Mouse (Mus musculus) embryonic facial prominence, embryonic 14.5 days (tissue): Measurements from ENCODE around the gene Pmp22. TPM values are rescaled to one million over a fixed set of nuclear protein-coding genes. Genes with fewer than 3 reads are reported as not detected.

Experiments
- ATAC-seq: fragments of 200-750 bp; cut with Nextera tagmentation; 2 replicates; pipeline ENCODE4 v1.8.0; 2017; ENCODE audit warnings: low read depth, moderate number of reproducible peaks, moderate TSS enrichment
- DNase-seq: peaks from one replicate; pipeline ENCODE4 v3.0.0-alpha.2; 2015; ENCODE audit warnings: low spot score
- H3K27ac ChIP-seq: fragments of 300-500 bp; sonication (generic); replicated peaks from 2 replicates; pipeline ENCODE4 v1.5.1; 2014; ENCODE audit warnings: low read depth, mild to moderate bottlenecking, low read length, moderate library complexity
- H3K27me3 ChIP-seq: fragments of 300-500 bp; sonication (generic); replicated peaks from 2 replicates; pipeline ENCODE4 v1.6.1; 2014; ENCODE audit warnings: low read length; ENCODE audit not compliant: control insufficient read depth, insufficient read depth
- H3K36me3 ChIP-seq: fragments of 300-500 bp; sonication (generic); 2 replicates; pipeline ENCODE4 v1.6.1; 2014; ENCODE audit warnings: low read length, mixed read lengths; ENCODE audit not compliant: control insufficient read depth, insufficient read depth
- H3K4me1 ChIP-seq: fragments of 300-500 bp; sonication (generic); 2 replicates; pipeline ENCODE4 v1.6.1; 2014; ENCODE audit warnings: antibody characterized with exemption, low read length; ENCODE audit not compliant: control insufficient read depth, insufficient read depth
- H3K4me2 ChIP-seq: fragments of 300-500 bp; sonication (generic); 2 replicates; pipeline ENCODE4 v1.6.1; 2014; ENCODE audit warnings: low read depth, mild to moderate bottlenecking, low read length, moderate library complexity, mixed read lengths
- H3K4me3 ChIP-seq: fragments of 300-500 bp; sonication (generic); 2 replicates; pipeline ENCODE4 v1.5.1; 2014; ENCODE audit warnings: low read depth, mild to moderate bottlenecking, low read length
- H3K9ac ChIP-seq: fragments of 300-500 bp; sonication (generic); 2 replicates; pipeline ENCODE4 v1.6.1; 2014; ENCODE audit warnings: low read depth, mild to moderate bottlenecking, low read length, moderate library complexity, mixed read lengths
- H3K9me3 ChIP-seq: fragments of 300-500 bp; sonication (generic); 2 replicates; pipeline ENCODE4 v1.6.1; 2016; ENCODE audit warnings: low read length; ENCODE audit not compliant: control insufficient read depth
- WGBS: fragments of 180-500 bp; shearing (Covaris S2); extraction: QIAGEN DNeasy Blood & Tissue Kit; methylation state at CpG from one replicate; pipeline ENCODE4 v1.1.7; 2014; 5-methylcytosine and 5-hydroxymethylcytosine counted together
- polyA plus RNA-seq: library from polyadenylated mRNA; unstranded; fragments of >200 nt; fragmentation: Nextera tagmentation; extraction: Ambion mirVana; gene quantifications from 2 replicates; pipeline ENCODE4 v1.2.1, GENCODE M21; 2014

Gene Pmp22
- polyA plus RNA-seq, 1 experiment from 2014 or later, result 297 TPM

- DNase-seq, result no peak
- H3K27ac ChIP-seq, result peak overlapping the region; percentile 46
- ATAC-seq, result no peak
Observed at GRCm38 (mm10) chr11:63136205-63136604, 7.4 kb downstream of the Pmp22 start.

GRCm38 (mm10) chr11:63136836-63137416 is 8.1 kb downstream of the Pmp22 start:
- no peak overlapping the region for H3K4me2 ChIP-seq
- no peaks in the 10 kb centered on the region; the same call in 1 of the 2 replicates for H3K27me3 ChIP-seq
- no peaks in the 10 kb centered on the region for H3K9me3 ChIP-seq
- peaks cover 63% of the 10 kb centered on the region for H3K36me3 ChIP-seq
- no peak for ATAC-seq
- H3K4me3 ChIP-seq, result no peak overlapping the region
- H3K9ac ChIP-seq, result no peak overlapping the region
- H3K27ac ChIP-seq, result no peak overlapping the region
- 68% methylated on average over 4 of the region's 4 CpGs for WGBS
- H3K4me1 ChIP-seq, result peaks cover 34% of the 10 kb centered on the region
- no peak for DNase-seq

More at GRCm38 (mm10) chr11:63136205-63136604, 7.4 kb downstream of the Pmp22 start:
- peaks cover 34% of the 10 kb centered on the region for H3K4me1 ChIP-seq
- H3K4me2 ChIP-seq, result peak overlapping the region; percentile 61
- peaks cover 56% of the 10 kb centered on the region for H3K36me3 ChIP-seq
- H3K9ac ChIP-seq, result 0 out of 2 replicates have a peak overlapping the region, but pooled peaks have one; percentile 20
- H3K4me3 ChIP-seq, result no peak overlapping the region
- 58% methylated on average over 6 of the region's 6 CpGs for WGBS
- H3K27me3 ChIP-seq, result peaks cover 7% of the 10 kb centered on the region; the same call in 1 of the 2 replicates
- no peaks in the 10 kb centered on the region for H3K9me3 ChIP-seq

GRCm38 (mm10) chr11:63138739-63139138 is 10.0 kb downstream of the Pmp22 start:
- H3K9me3 ChIP-seq, result no peaks in the 10 kb centered on the region
- peaks cover 78% of the 10 kb centered on the region for H3K36me3 ChIP-seq
- WGBS, result 24% methylated on average over 3 of the region's 3 CpGs

GRCm38 (mm10) chr11:63142311-63142710 is 13.5 kb downstream of the Pmp22 start:
- ATAC-seq (no peak), DNase-seq (no peak)
- no peak overlapping the region for H3K27ac ChIP-seq
- 86% methylated on average over 5 of the region's 5 CpGs for WGBS
- no peak overlapping the region for H3K4me2 ChIP-seq
- H3K36me3 ChIP-seq, result peaks cover 66% of the 10 kb centered on the region
- H3K4me3 ChIP-seq, result no peak overlapping the region
- H3K9ac ChIP-seq, result no peak overlapping the region
- H3K27me3 ChIP-seq, result no peaks in the 10 kb centered on the region
- peaks cover 7% of the 10 kb centered on the region; the same call in 1 of the 2 replicates for H3K4me1 ChIP-seq
- no peaks in the 10 kb centered on the region for H3K9me3 ChIP-seq

More at GRCm38 (mm10) chr11:63138739-63139138, 10.0 kb downstream of the Pmp22 start:
- Histone ChIP-seq H3K27me3 (no peaks in the 10 kb centered on the region), H3K4me1 (peaks cover 30% of the 10 kb centered on the region), H3K4me2 (no peak overlapping the region), H3K9ac (no peak overlapping the region), H3K4me3 (no peak overlapping the region), H3K27ac (no peak overlapping the region)
- DNase-seq (no peak), ATAC-seq (no peak)

GRCm38 (mm10) chr11:63142816-63143215 is 14.0 kb downstream of the Pmp22 start:
- H3K27ac ChIP-seq, result no peak overlapping the region
- peaks cover 64% of the 10 kb centered on the region for H3K36me3 ChIP-seq

GRCm38 (mm10) chr11:63143486-63143885 is 14.7 kb downstream of the Pmp22 start:
- Histone ChIP-seq H3K9me3 (no peaks in the 10 kb centered on the region), H3K27ac (no peak overlapping the region), H3K4me1 (peaks cover 3% of the 10 kb centered on the region; the same call in 1 of the 2 replicates), H3K4me3 (no peak overlapping the region), H3K27me3 (no peaks in the 10 kb centered on the region), H3K9ac (no peak overlapping the region), H3K36me3 (peaks cover 58% of the 10 kb centered on the region), H3K4me2 (no peak overlapping the region)
- DNase-seq, result no peak
- ATAC-seq, result no peak
- WGBS, result 69% methylated on average over 8 of the region's 8 CpGs

More at GRCm38 (mm10) chr11:63142816-63143215, 14.0 kb downstream of the Pmp22 start:
- Histone ChIP-seq H3K9ac (no peak overlapping the region), H3K9me3 (no peaks in the 10 kb centered on the region), H3K4me3 (no peak overlapping the region), H3K4me2 (no peak overlapping the region), H3K4me1 (peaks cover 7% of the 10 kb centered on the region; the same call in 1 of the 2 replicates), H3K27me3 (no peaks in the 10 kb centered on the region)
- WGBS, result 61% methylated on average over 4 of the region's 4 CpGs
- ATAC-seq (no peak), DNase-seq (no peak)

GRCm38 (mm10) chr11:63146601-63147000 is 17.8 kb downstream of the Pmp22 start:
- Histone ChIP-seq H3K27ac (no peak overlapping the region), H3K4me2 (no peak overlapping the region), H3K9me3 (no peaks in the 10 kb centered on the region), H3K4me1 (no peaks in the 10 kb centered on the region), H3K4me3 (no peak overlapping the region), H3K9ac (no peak overlapping the region), H3K27me3 (no peaks in the 10 kb centered on the region), H3K36me3 (peaks cover 46% of the 10 kb centered on the region; the same call in 1 of the 2 replicates)
- DNase-seq, result no peak
- no peak for ATAC-seq
- WGBS, result 64% methylated on average over 7 of the region's 7 CpGs

GRCm38 (mm10) chr11:63148276-63148675 is 19.5 kb downstream of the Pmp22 start:
- DNase-seq (no peak), ATAC-seq (no peak)
- Histone ChIP-seq H3K9me3 (no peaks in the 10 kb centered on the region), H3K27ac (no peak overlapping the region), H3K4me1 (no peaks in the 10 kb centered on the region), H3K4me2 (no peak overlapping the region), H3K36me3 (peaks cover 50% of the 10 kb centered on the region), H3K4me3 (no peak overlapping the region), H3K27me3 (no peaks in the 10 kb centered on the region), H3K9ac (no peak overlapping the region)
- 78% methylated on average over 3 of the region's 3 CpGs for WGBS

GRCm38 (mm10) chr11:63151857-63152256 is 23.1 kb downstream of the Pmp22 start:
- no peak overlapping the region for H3K4me2 ChIP-seq
- no peaks in the 10 kb centered on the region for H3K9me3 ChIP-seq
- H3K36me3 ChIP-seq, result peaks cover 65% of the 10 kb centered on the region
- DNase-seq (no peak), ATAC-seq (no peak)
- H3K27ac ChIP-seq, result no peak overlapping the region
- no peaks in the 10 kb centered on the region for H3K27me3 ChIP-seq
- 78% methylated on average over 5 of the region's 5 CpGs for WGBS
- no peak overlapping the region for H3K9ac ChIP-seq
- no peak overlapping the region for H3K4me3 ChIP-seq
- no peaks in the 10 kb centered on the region for H3K4me1 ChIP-seq
